Mouse (Mus musculus) midbrain, embryonic 11.5 days (tissue): Measurements from ENCODE around the gene Bank1. TPM values are rescaled to one million over a fixed set of nuclear protein-coding genes. Genes with fewer than 3 reads are reported as not detected.
A peak's percentile ranks its signal among the peaks of the same experiment; 100 is the strongest.
"Not testable (repeated sequence)": the region's sequence is repeated elsewhere in the genome, so short reads cannot be mapped to it uniquely, and the experiment has no call there.

ENCODE experiments used
- ATAC-seq: fragments of 200-750 bp; cut with Nextera tagmentation; 2 replicates; pipeline ENCODE4 v1.8.0; 2017; ENCODE audit warnings: moderate TSS enrichment, moderate library complexity; ENCODE audit not compliant: low FRiP score
- DNase-seq: peaks from one replicate; pipeline ENCODE4 v3.0.0; 2015; ENCODE audit warnings: low spot score; ENCODE audit errors: missing footprints
- H3K27ac ChIP-seq: fragments of 300-500 bp; sonication (generic); 2 replicates; pipeline ENCODE4 v1.5.1; 2014; ENCODE audit warnings: low read depth, low read length
- H3K27me3 ChIP-seq: fragments of 300-500 bp; sonication (generic); 2 replicates; pipeline ENCODE4 v1.6.1; 2014; ENCODE audit warnings: mild to moderate bottlenecking, low read length, moderate library complexity, mixed read lengths; ENCODE audit not compliant: control insufficient read depth, insufficient read depth
- H3K36me3 ChIP-seq: fragments of 300-500 bp; sonication (generic); 2 replicates; pipeline ENCODE4 v1.6.1; 2014; ENCODE audit warnings: mild to moderate bottlenecking, low read length, moderate library complexity, mixed read lengths; ENCODE audit not compliant: control insufficient read depth, insufficient read depth
- H3K4me1 ChIP-seq: fragments of 300-500 bp; sonication (generic); 2 replicates; pipeline ENCODE4 v1.6.1; 2014; ENCODE audit warnings: low read length; ENCODE audit not compliant: control insufficient read depth, insufficient read depth
- H3K4me2 ChIP-seq: fragments of 300-500 bp; sonication (generic); 2 replicates; pipeline ENCODE4 v1.6.1; 2014; ENCODE audit warnings: mild to moderate bottlenecking, moderate library complexity
- H3K4me3 ChIP-seq: fragments of 300-500 bp; sonication (generic); 2 replicates; pipeline ENCODE4 v1.5.1; 2014; ENCODE audit warnings: low read depth, low read length
- H3K9ac ChIP-seq: fragments of 300-500 bp; sonication (generic); 2 replicates; pipeline ENCODE4 v1.6.1; 2014; ENCODE audit warnings: low read length
- H3K9me3 ChIP-seq: fragments of 300-500 bp; sonication (generic); 2 replicates; pipeline ENCODE4 v1.6.1; 2016; ENCODE audit warnings: low read length; ENCODE audit not compliant: control insufficient read depth
- WGBS: fragments of 180-500 bp; shearing (Covaris S2); extraction: QIAGEN DNeasy Blood & Tissue Kit; methylation state at CpG from one replicate; pipeline ENCODE4 v1.1.7; 2014; 5-methylcytosine and 5-hydroxymethylcytosine counted together
- polyA plus RNA-seq: library from polyadenylated mRNA; unstranded; fragments of >200 nt; fragmentation: Nextera tagmentation; extraction: Ambion mirVana; gene quantifications from 2 replicates; pipeline ENCODE4 v1.2.1, GENCODE M21; 2014

The Bank1 gene
- polyA plus RNA-seq, 1 experiment from 2014 or later = 0.59 TPM

GRCm38 (mm10) chr3:136330043-136330442, 4.2 kb upstream of the Bank1 start:
- no peak for ATAC-seq
- no peak for DNase-seq
- no peak overlapping the region for H3K27ac ChIP-seq
- no peaks in the 10 kb centered on the region for H3K36me3 ChIP-seq
- H3K4me3 ChIP-seq = no peak overlapping the region
- H3K9me3 ChIP-seq = no peaks in the 10 kb centered on the region
- no peaks in the 10 kb centered on the region for H3K27me3 ChIP-seq
- H3K4me2 ChIP-seq = no peak overlapping the region
- H3K4me1 ChIP-seq = no peaks in the 10 kb centered on the region
- H3K9ac ChIP-seq = no peak overlapping the region

- Histone ChIP-seq H3K4me1 (no peaks in the 10 kb centered on the region), H3K27me3 (no peaks in the 10 kb centered on the region), H3K9me3 (no peaks in the 10 kb centered on the region), H3K4me2 (no peak overlapping the region), H3K4me3 (no peak overlapping the region), H3K36me3 (no peaks in the 10 kb centered on the region), H3K9ac (no peak overlapping the region), H3K27ac (no peak overlapping the region)
- 55% methylated on average over 6 of the region's 6 CpGs for WGBS
- DNase-seq (no peak), ATAC-seq (peak; percentile 63)
Measured at GRCm38 (mm10) chr3:136329133-136329532, 3.3 kb upstream of the Bank1 start.

DNA sequence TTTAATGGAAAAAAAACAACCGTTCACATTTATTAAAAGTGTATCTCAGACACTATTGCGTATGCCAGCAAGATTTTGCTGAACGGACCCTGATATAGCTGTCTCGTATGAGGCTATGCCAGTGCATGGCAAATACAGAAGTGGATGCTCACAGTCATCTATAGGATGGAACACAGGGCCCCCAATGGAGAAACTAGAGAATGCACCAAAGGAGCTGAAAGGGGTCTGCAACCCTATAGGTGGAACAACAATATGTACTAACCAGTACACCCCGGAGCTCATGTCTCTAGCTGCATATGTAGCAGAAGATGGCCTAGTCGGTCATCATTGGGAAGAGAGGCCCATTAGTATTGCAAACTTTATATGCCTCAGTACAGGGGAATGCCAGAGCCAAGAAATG, 1.1 kb downstream of the Bank1 start:
- not testable (repeated sequence) for H3K9ac ChIP-seq, ATAC-seq, H3K27me3 ChIP-seq, H3K9me3 ChIP-seq, H3K4me3 ChIP-seq, H3K4me2 ChIP-seq, H3K36me3 ChIP-seq, H3K27ac ChIP-seq, DNase-seq, H3K4me1 ChIP-seq
- 96% methylated on average over 6 of the region's 6 CpGs for WGBS

DNA sequence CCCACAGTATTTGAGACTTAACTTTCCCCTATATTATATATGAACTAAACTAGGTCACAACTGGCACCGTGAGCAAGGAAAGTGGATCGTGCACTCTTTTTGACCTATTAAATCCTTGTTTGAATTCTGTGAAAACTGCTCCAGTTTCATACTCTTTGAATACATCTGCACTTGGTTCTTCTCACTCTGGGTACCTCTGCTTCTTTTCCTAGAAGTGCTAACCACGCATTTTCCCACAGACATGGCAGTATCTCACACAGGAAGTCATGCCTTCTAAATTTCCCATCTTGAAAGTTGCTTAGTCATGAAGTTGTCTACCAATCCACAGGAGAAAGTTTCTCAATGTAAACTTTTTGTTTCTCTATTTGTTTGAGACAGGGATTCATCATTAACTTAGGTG, 3.9 kb downstream of the Bank1 start:
- no peaks in the 10 kb centered on the region for H3K27me3 ChIP-seq
- WGBS = 92% methylated on average over 3 of the region's 3 CpGs
- H3K4me3 ChIP-seq = no peak overlapping the region
- H3K9ac ChIP-seq = no peak overlapping the region
- no peaks in the 10 kb centered on the region for H3K4me1 ChIP-seq
- H3K4me2 ChIP-seq = no peak overlapping the region
- DNase-seq = no peak
- H3K36me3 ChIP-seq = no peaks in the 10 kb centered on the region
- no peak overlapping the region for H3K27ac ChIP-seq
- no peak for ATAC-seq
- no peaks in the 10 kb centered on the region for H3K9me3 ChIP-seq

GRCm38 (mm10) chr3:136308487-136308886, 17.4 kb downstream of the Bank1 start:
- Histone ChIP-seq H3K27me3 (no peaks in the 10 kb centered on the region), H3K27ac (no peak overlapping the region), H3K36me3 (no peaks in the 10 kb centered on the region), H3K4me3 (no peak overlapping the region), H3K9ac (no peak overlapping the region), H3K9me3 (no peaks in the 10 kb centered on the region), H3K4me2 (no peak overlapping the region), H3K4me1 (no peaks in the 10 kb centered on the region)
- DNase-seq (no peak), ATAC-seq (no peak)
- 90% methylated on average over 1 of the region's 1 CpGs for WGBS

- Histone ChIP-seq H3K27ac (no peak overlapping the region), H3K4me3 (no peak overlapping the region), H3K9ac (no peak overlapping the region), H3K27me3 (no peaks in the 10 kb centered on the region), H3K9me3 (no peaks in the 10 kb centered on the region), H3K4me2 (no peak overlapping the region), H3K36me3 (no peaks in the 10 kb centered on the region), H3K4me1 (no peaks in the 10 kb centered on the region)
- 73% methylated on average over 5 of the region's 5 CpGs for WGBS
- DNase-seq (no peak), ATAC-seq (no peak)
Measured at GRCm38 (mm10) chr3:136306564-136307158, 19.2 kb downstream of the Bank1 start.

DNA sequence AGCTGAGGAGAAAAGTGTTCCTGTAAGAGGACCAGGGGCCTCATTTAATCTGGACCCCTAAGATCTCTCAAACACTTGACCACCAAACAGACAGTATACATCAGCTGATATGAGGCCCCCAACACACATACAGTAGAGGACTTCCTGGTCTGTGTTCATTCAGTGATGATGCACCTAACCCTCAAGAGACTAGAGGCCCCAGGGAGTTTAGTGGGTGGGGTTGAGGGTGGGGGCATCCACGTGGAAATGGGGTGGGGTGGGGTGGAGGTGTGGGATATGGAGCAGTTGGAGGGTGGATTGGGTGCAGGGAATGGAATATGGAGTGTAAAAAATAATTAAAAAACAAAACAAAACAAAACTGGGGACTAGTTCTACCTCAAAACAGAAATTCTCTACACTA, 23.3 kb downstream of the Bank1 start:
- Histone ChIP-seq H3K4me2 (no peak overlapping the region), H3K9ac (no peak overlapping the region), H3K36me3 (no peaks in the 10 kb centered on the region), H3K4me1 (no peaks in the 10 kb centered on the region), H3K27me3 (no peaks in the 10 kb centered on the region), H3K9me3 (no peaks in the 10 kb centered on the region), H3K27ac (no peak overlapping the region), H3K4me3 (no peak overlapping the region)
- DNase-seq (no peak), ATAC-seq (no peak)
- 36% methylated on average over 1 of the region's 1 CpGs for WGBS

- not testable (repeated sequence) for ATAC-seq, H3K27ac ChIP-seq, H3K4me3 ChIP-seq, H3K9me3 ChIP-seq, H3K9ac ChIP-seq, H3K36me3 ChIP-seq, H3K4me1 ChIP-seq, H3K4me2 ChIP-seq, H3K27me3 ChIP-seq, DNase-seq
- 88% methylated on average over 2 of the region's 2 CpGs for WGBS
Measured at GRCm38 (mm10) chr3:136300810-136301209, 25.1 kb downstream of the Bank1 start.

DNA sequence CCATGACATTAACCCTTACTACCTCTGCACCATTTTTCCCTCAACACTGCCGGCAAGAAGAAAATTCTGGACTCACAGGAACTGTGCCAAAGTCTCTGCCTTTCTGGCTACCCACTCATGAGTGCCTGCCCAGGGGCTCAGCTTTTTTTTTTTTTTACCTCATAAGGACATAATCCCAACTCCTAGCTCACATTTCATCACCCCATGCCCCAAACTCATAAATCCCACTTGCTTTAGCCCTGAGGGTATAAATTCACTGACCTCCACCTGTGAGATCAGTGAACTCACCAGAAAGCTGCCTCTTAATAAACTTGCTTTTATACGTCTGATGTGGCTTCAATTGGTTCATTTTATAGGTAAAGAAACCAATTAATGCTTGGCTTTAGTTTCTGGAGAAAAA, 28.5 kb downstream of the Bank1 start:
- no peak overlapping the region for H3K4me3 ChIP-seq
- 81% methylated on average over 2 of the region's 2 CpGs for WGBS

DNA sequence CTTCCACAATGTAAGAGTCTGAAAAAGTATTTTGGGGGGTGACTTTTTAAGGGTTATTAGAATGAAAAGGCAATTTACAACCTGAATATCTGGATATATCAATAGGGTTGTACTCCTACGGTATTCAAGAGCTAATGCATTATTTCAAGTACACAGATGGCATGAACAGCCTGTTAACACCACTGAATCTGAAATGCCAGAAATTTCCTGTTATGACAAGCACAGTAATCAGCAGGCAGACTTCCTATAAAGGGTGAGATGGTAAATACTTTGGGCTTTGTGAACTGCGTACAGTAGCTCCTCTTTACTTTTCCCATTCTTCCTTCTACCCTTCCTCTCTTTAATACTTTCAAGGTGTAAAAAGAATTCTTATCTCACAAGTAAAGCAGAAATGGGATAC, 30.6 kb downstream of the Bank1 start:
- H3K27ac ChIP-seq = no peak overlapping the region
- H3K9ac ChIP-seq = no peak overlapping the region
- no peak overlapping the region for H3K4me3 ChIP-seq
- DNase-seq (no peak), ATAC-seq (no peak)
- no peaks in the 10 kb centered on the region for H3K9me3 ChIP-seq
- 91% methylated on average over 2 of the region's 2 CpGs for WGBS
- no peaks in the 10 kb centered on the region for H3K4me1 ChIP-seq
- H3K36me3 ChIP-seq = no peaks in the 10 kb centered on the region
- H3K4me2 ChIP-seq = no peak overlapping the region
- no peaks in the 10 kb centered on the region for H3K27me3 ChIP-seq

More for the DNA sequence above, 28.5 kb downstream of the Bank1 start:
- DNase-seq (no peak), ATAC-seq (no peak)
- Histone ChIP-seq H3K36me3 (no peaks in the 10 kb centered on the region), H3K27ac (no peak overlapping the region), H3K27me3 (no peaks in the 10 kb centered on the region), H3K9me3 (no peaks in the 10 kb centered on the region), H3K4me1 (no peaks in the 10 kb centered on the region), H3K9ac (no peak overlapping the region), H3K4me2 (no peak overlapping the region)
